ENCODE assay signal across 7 mouse cellular contexts in the genomic region with DNA sequence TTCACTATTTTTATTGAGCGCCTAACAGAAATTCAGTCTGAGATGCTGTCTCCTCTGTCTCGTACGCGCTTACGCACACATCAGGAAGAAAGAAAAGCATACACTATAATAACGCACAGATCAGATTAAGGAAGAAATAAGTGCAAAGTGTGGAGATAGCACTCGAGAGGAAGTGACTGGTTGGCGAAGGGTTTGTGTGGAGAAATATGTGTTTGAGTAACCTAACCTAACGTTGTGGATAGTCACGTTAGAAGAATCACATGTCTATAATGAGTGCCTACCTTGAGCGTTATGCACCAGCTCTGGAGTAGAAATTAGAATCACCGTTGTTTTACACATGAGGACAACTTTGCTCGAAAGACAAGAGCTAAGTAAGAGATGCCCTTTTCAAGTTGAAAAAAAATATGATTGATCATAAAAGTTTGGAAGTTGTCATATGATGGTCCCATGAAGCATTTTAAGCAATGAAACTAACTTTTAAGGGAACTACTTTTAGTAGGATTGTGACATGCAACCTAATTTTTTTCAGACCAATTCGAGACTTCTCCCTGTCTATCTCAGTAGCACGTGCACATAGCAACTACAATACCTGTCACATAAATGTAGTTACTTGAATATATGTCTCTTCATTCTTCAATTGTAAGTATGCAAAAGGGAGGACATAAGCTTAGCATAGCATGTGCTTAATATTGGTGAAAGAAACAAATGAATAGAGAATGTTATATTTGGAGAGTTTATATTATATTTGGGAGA. TPM values are rescaled to one million over a fixed set of nuclear protein-coding genes. Genes with fewer than 3 reads are reported as not detected.
DNase-seq lines count a peak whose midpoint lies in the region; ATAC-seq and TF ChIP-seq lines count a peak whose summit lies in the region.

No protein-coding gene starts in this region.

- peak overlapping the region; percentile 70 for H3K9ac ChIP-seq in liver, embryonic 11.5 days (ENCODE audit: low read depth, low read length)
- peak overlapping the region; percentile 4; the same call in 1 of the 2 replicates for H3K9ac ChIP-seq in stomach, postnatal 0 days (ENCODE audit: low read length)

- 10% methylated on average over 15 of the region's 15 CpGs for WGBS in lung, adult 2 months
- WGBS in forebrain, embryonic 10.5 days = 18% methylated on average over 15 of the region's 15 CpGs
- WGBS in liver, embryonic 11.5 days = 12% methylated on average over 15 of the region's 15 CpGs
- 13% methylated on average over 15 of the region's 15 CpGs for WGBS in stomach, postnatal 0 days

- no peaks in the 10 kb centered on the region for H3K9me3 ChIP-seq in forebrain, embryonic 10.5 days
- no peaks in the 10 kb centered on the region for H3K9me3 ChIP-seq in liver, embryonic 11.5 days (ENCODE audit: control insufficient read depth, low read length)
- H3K9me3 ChIP-seq in stomach, postnatal 0 days (ENCODE audit: control insufficient read depth, low read length) = no peaks in the 10 kb centered on the region

- peak overlapping the region; percentile 78 for H3K4me2 ChIP-seq in liver, embryonic 11.5 days
- peak overlapping the region; percentile 60 for H3K4me2 ChIP-seq in stomach, postnatal 0 days (replicated peaks; ENCODE audit: low read depth)

- ATAC-seq in liver, embryonic 11.5 days (replicated peaks; ENCODE audit: low FRiP score) = no peak
- no peak for ATAC-seq in stomach, postnatal 0 days (ENCODE audit: low FRiP score, low TSS enrichment)
- ATAC-seq in erythroid progenitor cell, adult 5-6 weeks (replicated peaks; ENCODE audit: low FRiP score, poor library complexity, severe bottlenecking) = no peak

- H3K4me3 ChIP-seq in lung, adult 2 months (replicated peaks; ENCODE audit: extremely low read depth, low read depth, low read length) = no peak overlapping the region
- H3K4me3 ChIP-seq in forebrain, embryonic 10.5 days = peak overlapping the region; percentile 78
- peak overlapping the region; percentile 85 for H3K4me3 ChIP-seq in liver, embryonic 11.5 days (ENCODE audit: low read depth, low read length)
- H3K4me3 ChIP-seq in stomach, postnatal 0 days (ENCODE audit: low read depth, low read length) = peak overlapping the region; percentile 51

- peak; percentile 20 for DNase-seq in lung, postnatal 36 days
- no peak for DNase-seq in lung, adult 2 months
- no peak for DNase-seq in forebrain, embryonic 10.5 days (ENCODE audit: extremely low spot score, low spot score)
- DNase-seq in liver, embryonic 11.5 days (ENCODE audit: low spot score) = no peak
- no peak for DNase-seq in stomach, postnatal 0 days (ENCODE audit: low spot score)
- no peak for DNase-seq in urinary bladder, postnatal 25 days (ENCODE audit: low spot score)

- peak overlapping the region; percentile 85 for H3K27ac ChIP-seq in forebrain, embryonic 10.5 days
- H3K27ac ChIP-seq in liver, embryonic 11.5 days (ENCODE audit: low read depth, low read length) = peak overlapping the region; percentile 67; the same call in 1 of the 2 replicates
- no peak overlapping the region for H3K27ac ChIP-seq in stomach, postnatal 0 days (replicated peaks)

- no peaks in the 10 kb centered on the region for H3K27me3 ChIP-seq in forebrain, embryonic 10.5 days (ENCODE audit: poor library complexity, severe bottlenecking)
- H3K27me3 ChIP-seq in liver, embryonic 11.5 days (replicated peaks; ENCODE audit: control insufficient read depth, insufficient read depth, low read length) = no peaks in the 10 kb centered on the region
- no peaks in the 10 kb centered on the region for H3K27me3 ChIP-seq in stomach, postnatal 0 days (ENCODE audit: control insufficient read depth, insufficient read depth, low read length)

- no peak for TF ChIP-seq CTCF in lung, adult 2 months (IDR thresholded peaks at IDR 0.05; ENCODE audit: insufficient read depth, low read length)
- no peak for TF ChIP-seq CTCF in stomach, postnatal 0 days (IDR thresholded peaks at IDR 0.05; ENCODE audit: low read depth)

- TF ChIP-seq EP300 in stomach, postnatal 0 days (optimal IDR thresholded peaks at IDR 0.05) = no peak

- no peak for TF ChIP-seq POLR2A in lung, adult 2 months (IDR thresholded peaks at IDR 0.05; ENCODE audit: borderline replicate concordance, extremely low read depth, low read depth, low read length)

- peaks cover 6% of the 10 kb centered on the region; the same call in 1 of the 2 replicates for H3K36me3 ChIP-seq in forebrain, embryonic 10.5 days (replicated peaks)
- no peaks in the 10 kb centered on the region for H3K36me3 ChIP-seq in liver, embryonic 11.5 days (ENCODE audit: control insufficient read depth, insufficient read depth, low read length)
- no peaks in the 10 kb centered on the region for H3K36me3 ChIP-seq in stomach, postnatal 0 days (ENCODE audit: control insufficient read depth, insufficient read depth, low read length)

- H3K4me1 ChIP-seq in lung, adult 2 months (ENCODE audit: control insufficient read depth, insufficient read depth, low read length) = peaks cover 2% of the 10 kb centered on the region; the same call in 1 of the 2 replicates
- peaks cover 20% of the 10 kb centered on the region for H3K4me1 ChIP-seq in forebrain, embryonic 10.5 days
- H3K4me1 ChIP-seq in liver, embryonic 11.5 days (replicated peaks; ENCODE audit: control insufficient read depth, insufficient read depth, low read length) = peaks cover 11% of the 10 kb centered on the region
- 0 out of 2 replicates have a peak, but pooled peaks cover 2% of the 10 kb centered on the region for H3K4me1 ChIP-seq in stomach, postnatal 0 days (replicated peaks; ENCODE audit: control insufficient read depth, insufficient read depth)

RNA-seq across cellular contexts. Expression of a gene that starts 1.0 kb away (rescaled TPM):
- polyA plus RNA-seq in lung, adult 2 months (2012; rRNA removed) = 0.25 and 1.1 TPM in 2 replicates
- polyA plus RNA-seq in forebrain, embryonic 10.5 days (2016; fragmentation: Nextera tagmentation; extraction: Ambion mirVana) = 7.1 and 7.5 TPM in 2 replicates
- 7.7 and 8.3 TPM in 2 replicates for polyA plus RNA-seq in liver, embryonic 11.5 days (2014; fragmentation: Nextera tagmentation; extraction: Ambion mirVana)
- polyA plus RNA-seq in stomach, postnatal 0 days (2015; fragmentation: Nextera tagmentation; extraction: Ambion mirVana) = 1.9 and 2.0 TPM in 2 replicates
- 5.8 and 12.6 TPM in 2 replicates for total RNA-seq in erythroid progenitor cell, adult 5-6 weeks (2015; ENCODE audit: low replicate concordance)
- total RNA-seq in erythroid progenitor cell, adult 5-6 weeks (2017; ENCODE audit: low replicate concordance) = 9.5 and 9.6 TPM in 2 replicates

RNA-seq across cellular contexts. Expression of a gene that starts 2.0 kb away (rescaled TPM):
- 20.1 and 21.7 TPM in 2 replicates for polyA plus RNA-seq in lung, adult 2 months (2012; rRNA removed)
- polyA plus RNA-seq in forebrain, embryonic 10.5 days (2016; fragmentation: Nextera tagmentation; extraction: Ambion mirVana) = 13.9 and 15.9 TPM in 2 replicates
- polyA plus RNA-seq in liver, embryonic 11.5 days (2014; fragmentation: Nextera tagmentation; extraction: Ambion mirVana) = 16.2 and 18.0 TPM in 2 replicates
- polyA plus RNA-seq in stomach, postnatal 0 days (2015; fragmentation: Nextera tagmentation; extraction: Ambion mirVana) = 3.7 and 4.6 TPM in 2 replicates
- total RNA-seq in erythroid progenitor cell, adult 5-6 weeks (2015; ENCODE audit: low replicate concordance) = 26.4 and 40.0 TPM in 2 replicates
- total RNA-seq in erythroid progenitor cell, adult 5-6 weeks (2017; ENCODE audit: low replicate concordance) = 30.8 and 39.4 TPM in 2 replicates
